Mouse (Mus musculus): ENCODE measurements around the gene Prpf31. TPM values are rescaled to one million over a fixed set of nuclear protein-coding genes. Genes with fewer than 3 reads are reported as not detected.
"Not testable (repeated sequence)": the region's sequence is repeated elsewhere in the genome, so short reads cannot be mapped to it uniquely, and the experiment has no call there.

The Prpf31 gene
- 10 to 100 TPM; 51.7 to 54.2 TPM for total RNA-seq (2021)

GRCm38 (mm10) chr7:3629543-3630477, at the start of gene Prpf31, which contains the start of gene Tfpt:
Gene Prpf31 (plus strand): TSS chr7:3629985.
Gene Tfpt (minus strand): TSS chr7:3629929.
- DNase-seq (ENCODE audit: extremely low spot score in 1 of 2, low spot score in 1 of 2) = peak; percentile 82 to 92

- no peak for DNase-seq (ENCODE audit: extremely low spot score in 1 of 2, low spot score in 1 of 2)
Observed at GRCm38 (mm10) chr7:3580029-3580428, 49.8 kb upstream of the Prpf31 start.

GRCm38 (mm10) chr7:3585763-3586162, 44.0 kb upstream of the Prpf31 start:
- DNase-seq (ENCODE audit: extremely low spot score in 1 of 2, low spot score in 1 of 2) = no peak

- DNase-seq (ENCODE audit: extremely low spot score in 1 of 2, low spot score in 1 of 2) = no peak
Observed at GRCm38 (mm10) chr7:3586255-3586654, 43.5 kb upstream of the Prpf31 start.

- DNase-seq (ENCODE audit: extremely low spot score in 1 of 2, low spot score in 1 of 2) = no peak
Observed at GRCm38 (mm10) chr7:3587292-3587691, 42.5 kb upstream of the Prpf31 start.

GRCm38 (mm10) chr7:3590550-3590949, 39.2 kb upstream of the Prpf31 start:
- DNase-seq (ENCODE audit: extremely low spot score in 1 of 2, low spot score in 1 of 2) = no peak

GRCm38 (mm10) chr7:3591534-3591933, 38.3 kb upstream of the Prpf31 start:
- DNase-seq (ENCODE audit: extremely low spot score in 1 of 2, low spot score in 1 of 2) = no peak

- no peak for DNase-seq (ENCODE audit: extremely low spot score in 1 of 2, low spot score in 1 of 2)
Observed at GRCm38 (mm10) chr7:3593855-3594254, 35.9 kb upstream of the Prpf31 start.

GRCm38 (mm10) chr7:3594686-3595085, 35.1 kb upstream of the Prpf31 start:
- no peak for DNase-seq (ENCODE audit: extremely low spot score in 1 of 2, low spot score in 1 of 2)

- no peak for DNase-seq (ENCODE audit: extremely low spot score in 1 of 2, low spot score in 1 of 2)
Observed at GRCm38 (mm10) chr7:3595146-3595545, 34.6 kb upstream of the Prpf31 start.

GRCm38 (mm10) chr7:3597755-3598154, 32.0 kb upstream of the Prpf31 start:
- DNase-seq (ENCODE audit: extremely low spot score in 1 of 2, low spot score in 1 of 2) = not testable (repeated sequence)

GRCm38 (mm10) chr7:3601119-3601518, 28.7 kb upstream of the Prpf31 start:
- peak; percentile 27 to 69 for DNase-seq (ENCODE audit: extremely low spot score in 1 of 2, low spot score in 1 of 2)

- DNase-seq (ENCODE audit: extremely low spot score in 1 of 2, low spot score in 1 of 2) = no peak
Observed at GRCm38 (mm10) chr7:3606798-3607197, 23.0 kb upstream of the Prpf31 start.

GRCm38 (mm10) chr7:3607391-3607790, 22.4 kb upstream of the Prpf31 start:
- DNase-seq (ENCODE audit: extremely low spot score in 1 of 2, low spot score in 1 of 2) = no peak

- DNase-seq (ENCODE audit: extremely low spot score in 1 of 2, low spot score in 1 of 2) = no peak
Observed at GRCm38 (mm10) chr7:3608668-3609067, 21.1 kb upstream of the Prpf31 start.

- no peak for DNase-seq (ENCODE audit: extremely low spot score in 1 of 2, low spot score in 1 of 2)
Observed at GRCm38 (mm10) chr7:3609082-3609481, 20.7 kb upstream of the Prpf31 start.

- no peak for DNase-seq (ENCODE audit: extremely low spot score in 1 of 2, low spot score in 1 of 2)
Observed at GRCm38 (mm10) chr7:3610437-3610836, 19.3 kb upstream of the Prpf31 start.

- DNase-seq (ENCODE audit: extremely low spot score in 1 of 2, low spot score in 1 of 2) = no peak
Observed at GRCm38 (mm10) chr7:3611006-3611405, 18.8 kb upstream of the Prpf31 start.

- DNase-seq (ENCODE audit: extremely low spot score in 1 of 2, low spot score in 1 of 2) = no peak
Observed at GRCm38 (mm10) chr7:3614021-3614420, 15.8 kb upstream of the Prpf31 start.

GRCm38 (mm10) chr7:3616057-3616388, 13.8 kb upstream of the Prpf31 start, which contains the start of gene Oscar:
Gene Oscar (minus strand): TSS chr7:3616157.
- no peak for DNase-seq (ENCODE audit: extremely low spot score in 1 of 2, low spot score in 1 of 2)

GRCm38 (mm10) chr7:3616389-3617241, 13.2 kb upstream of the Prpf31 start:
- DNase-seq (ENCODE audit: extremely low spot score in 1 of 2, low spot score in 1 of 2) = peak in 1 of 2 experiments; percentile 53

All from layer of hippocampus, postnatal 25 days (tissue).